Mouse (Mus musculus): ENCODE data around the gene Mypn.

Mypn gene

DNA sequence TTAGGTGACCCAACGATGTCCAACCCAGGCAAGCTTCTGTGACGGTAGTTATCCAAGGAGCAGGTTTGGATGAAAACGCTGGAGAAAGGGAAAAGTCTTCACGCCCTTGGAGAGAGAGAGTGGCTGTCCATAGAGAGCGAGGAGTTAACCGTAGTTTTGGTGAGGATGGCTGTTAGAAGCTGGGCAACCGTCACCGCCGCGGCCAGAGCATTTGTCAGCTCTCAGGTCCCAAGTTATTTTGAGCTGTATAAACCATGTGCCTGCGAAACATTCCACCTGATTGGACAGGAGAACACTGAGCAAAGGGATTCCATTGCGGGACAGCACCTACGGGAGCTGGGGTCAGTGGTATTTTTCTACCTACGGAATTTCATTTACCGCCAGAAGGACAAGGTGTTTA, at the start of gene Mypn:
Gene Mypn (minus strand): TSS at position 225 of the 400 bp plus-strand sequence.
- ATAC-seq (ENCODE audit: insufficient number of reproducible peaks, low FRiP score, low TSS enrichment): no peak

DNA sequence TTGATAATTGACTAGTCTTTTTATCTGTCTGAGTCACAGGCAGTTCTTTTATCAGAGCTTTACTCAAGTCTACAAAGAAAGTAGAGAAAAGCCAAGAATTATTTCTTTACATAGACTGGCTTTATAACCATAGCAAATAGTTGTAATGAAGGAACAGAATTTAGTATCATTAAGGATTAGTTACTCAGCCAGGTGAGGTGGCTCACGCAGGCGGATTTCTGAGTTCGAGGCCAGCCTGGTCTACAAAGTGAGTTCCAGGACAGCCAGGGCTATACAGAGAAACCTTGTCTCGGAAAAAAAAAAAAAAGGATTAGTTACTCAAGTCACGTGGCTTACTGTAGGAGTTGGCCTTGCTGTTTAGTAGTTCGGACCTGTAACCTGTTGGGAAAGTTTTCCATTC, 44.7 kb upstream of the Mypn start:
- no peak for ATAC-seq (ENCODE audit: insufficient number of reproducible peaks, low FRiP score, low TSS enrichment)

DNA sequence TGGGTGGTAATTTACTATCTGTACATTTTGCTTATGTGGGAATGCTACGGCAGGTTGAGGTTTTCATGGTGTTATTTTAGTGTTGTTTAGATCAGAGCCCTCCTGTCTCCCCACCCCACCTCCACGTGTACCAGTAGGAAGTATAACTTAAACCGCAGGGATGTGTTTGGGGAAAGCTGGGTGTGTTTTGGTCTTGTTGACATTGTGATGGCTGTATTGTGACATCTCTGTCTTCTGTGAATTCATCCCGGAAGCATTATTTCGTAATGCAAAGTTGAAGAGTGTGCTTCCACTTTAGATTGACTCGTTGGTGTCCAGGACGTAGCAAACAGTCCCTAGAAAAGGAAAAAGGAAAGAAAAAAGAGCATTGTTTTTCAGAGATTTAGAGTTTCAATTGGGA, 43.7 kb upstream of the Mypn start:
- ATAC-seq (ENCODE audit: insufficient number of reproducible peaks, low FRiP score, low TSS enrichment): no peak

DNA sequence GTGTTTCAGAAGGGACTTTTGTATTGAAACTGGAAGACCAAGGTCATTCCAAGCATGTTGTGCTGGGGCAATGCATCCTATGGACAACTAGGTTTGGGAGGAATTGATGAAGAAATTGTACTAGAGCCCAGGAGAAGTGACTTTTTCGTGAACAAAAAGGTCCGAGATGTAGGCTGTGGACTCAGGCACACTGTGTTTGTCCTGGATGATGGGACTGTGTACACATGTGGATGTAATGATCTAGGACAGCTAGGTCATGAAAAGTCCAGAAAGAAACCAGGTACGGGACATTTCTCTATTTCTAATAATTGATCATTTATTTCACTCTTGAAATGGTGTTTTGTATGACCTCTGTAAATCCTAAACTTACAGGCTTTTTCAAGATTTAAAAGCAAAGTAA, 42.1 kb upstream of the Mypn start:
- no peak for ATAC-seq (ENCODE audit: insufficient number of reproducible peaks, low FRiP score, low TSS enrichment)

DNA sequence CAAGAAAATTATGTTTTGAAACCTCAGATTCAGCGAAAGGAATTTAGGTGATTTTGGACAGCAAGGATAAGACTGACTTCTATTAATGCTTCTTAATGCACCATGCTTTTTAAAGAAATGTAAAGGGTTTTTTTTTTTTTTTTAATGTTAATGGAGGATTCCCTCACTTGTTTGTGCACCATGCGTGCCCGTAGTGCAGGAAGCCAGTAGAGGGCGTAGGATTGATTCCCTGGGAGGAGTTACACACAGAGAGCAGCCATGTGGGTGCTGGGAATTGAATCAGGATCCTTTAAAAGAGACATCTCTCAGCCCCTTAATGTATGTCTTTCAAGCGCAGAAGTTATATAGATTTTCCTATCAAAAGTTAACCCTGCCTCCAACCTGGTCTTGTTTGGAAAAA, 41.0 kb upstream of the Mypn start:
- no peak for ATAC-seq (ENCODE audit: insufficient number of reproducible peaks, low FRiP score, low TSS enrichment)

DNA sequence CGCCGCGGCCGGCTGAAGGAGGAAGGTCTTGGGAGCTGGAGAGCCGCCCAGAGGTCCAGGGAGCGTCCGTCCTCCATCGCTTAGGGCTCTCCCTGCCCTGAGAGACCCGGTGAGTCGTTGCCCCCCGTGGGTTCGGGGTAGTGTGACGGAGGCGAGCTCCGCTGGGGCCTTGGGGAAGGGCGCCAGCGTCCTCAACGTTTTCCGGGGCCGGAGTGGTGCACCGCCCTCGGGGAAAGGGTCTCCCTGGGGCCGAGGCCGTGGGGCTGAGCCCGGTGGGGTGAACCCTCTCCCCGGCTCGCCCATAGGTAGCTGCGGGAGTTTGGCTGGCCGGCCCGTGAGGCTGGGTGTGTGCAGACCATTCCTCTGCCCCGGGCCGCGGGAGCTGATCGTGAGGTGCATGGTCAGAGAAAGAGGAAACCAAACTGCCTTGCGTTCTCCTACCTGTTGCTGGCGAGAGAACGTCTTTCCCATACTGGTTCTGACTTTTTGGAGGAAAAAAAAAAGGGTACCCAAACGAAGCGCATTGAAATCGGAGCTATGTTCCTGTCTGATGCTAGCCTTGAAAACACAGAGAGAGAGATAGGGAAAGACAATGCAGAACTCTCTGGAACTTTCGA, 40.4 kb upstream of the Mypn start:
- peak; percentile 56 for ATAC-seq (ENCODE audit: insufficient number of reproducible peaks, low FRiP score, low TSS enrichment)

DNA sequence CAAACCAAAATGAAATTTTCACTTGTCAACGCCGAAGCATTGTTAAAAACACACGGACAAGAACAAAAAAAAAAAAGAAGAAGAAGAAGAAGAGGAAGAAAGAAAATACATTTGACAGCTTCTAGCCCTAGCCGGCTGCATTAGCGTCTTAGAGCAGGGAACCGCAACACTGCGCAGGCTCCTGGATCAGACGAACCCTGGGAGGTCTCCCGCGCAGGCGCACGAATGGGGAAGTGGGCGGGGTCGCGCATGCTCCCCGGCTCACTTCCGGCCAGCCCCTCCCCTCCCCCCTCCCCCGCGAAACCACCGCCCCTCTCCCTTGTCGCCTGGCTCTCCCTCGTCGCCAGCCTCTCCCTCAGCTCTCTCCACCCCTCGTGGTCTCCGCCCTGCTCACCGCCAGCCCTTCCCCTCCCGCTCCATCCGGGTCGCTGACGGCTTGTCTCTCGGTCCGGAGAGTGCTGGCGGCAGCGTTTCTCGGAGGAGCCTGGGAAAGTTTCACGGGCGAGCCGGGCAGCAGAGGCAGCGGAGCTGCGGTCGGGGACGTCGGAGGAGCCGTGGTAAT, 39.8 kb upstream of the Mypn start, which contains the start of gene Herc4:
Gene Herc4 (plus strand): TSS at position 318 of the 562 bp plus-strand sequence.
- ATAC-seq (ENCODE audit: insufficient number of reproducible peaks, low FRiP score, low TSS enrichment): peak; percentile 98

DNA sequence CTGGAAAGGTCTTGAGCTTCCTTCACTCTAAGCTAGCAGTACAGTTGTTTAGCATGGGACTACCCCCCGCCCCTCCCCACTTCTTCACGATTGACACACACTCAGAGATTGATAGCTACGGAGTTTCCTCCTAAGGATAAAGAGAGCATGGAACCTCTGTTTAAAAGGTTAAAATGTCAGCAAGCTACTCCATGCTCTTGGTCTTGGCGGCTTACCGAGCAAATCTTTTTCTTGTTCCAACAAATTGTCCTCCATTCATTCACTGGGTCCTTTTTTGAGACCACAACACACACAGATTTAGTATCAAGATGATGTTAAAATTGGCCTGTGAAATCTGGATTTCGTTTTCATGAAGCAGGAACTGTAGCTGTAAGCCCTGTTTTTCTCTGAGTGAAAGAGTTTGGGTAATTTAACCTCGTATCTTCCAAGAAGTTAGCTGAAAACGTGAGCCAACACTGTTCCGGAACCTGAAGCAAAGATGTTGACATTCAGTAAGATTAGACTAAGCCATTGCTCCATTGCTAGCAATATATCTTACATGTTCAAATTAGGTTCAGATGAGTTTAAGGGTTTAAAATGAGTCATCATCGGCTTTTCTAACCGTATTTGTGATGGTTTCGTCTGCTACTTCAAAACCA, 39.2 kb upstream of the Mypn start:
- ATAC-seq (ENCODE audit: insufficient number of reproducible peaks, low FRiP score, low TSS enrichment): no peak

DNA sequence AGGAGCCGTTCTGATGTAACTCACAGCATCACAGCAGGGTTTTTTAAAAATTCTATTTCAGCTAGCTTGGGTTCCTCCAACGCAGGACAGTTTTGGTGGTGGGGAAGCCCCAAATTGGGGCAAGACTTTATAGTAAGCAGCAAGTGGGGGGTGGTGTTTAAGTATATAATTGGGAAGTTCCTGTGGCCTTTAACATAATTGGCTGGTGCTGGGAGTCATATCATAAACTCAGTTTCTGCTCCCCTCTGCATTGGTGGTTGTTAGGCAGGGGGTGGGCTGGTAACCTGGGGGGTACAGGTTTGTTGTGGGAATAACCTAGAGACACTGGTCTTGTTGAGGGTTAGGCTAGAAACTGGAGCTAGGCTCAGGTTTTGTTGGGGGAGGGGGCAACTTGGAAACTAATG, 37.1 kb upstream of the Mypn start:
- no peak for ATAC-seq (ENCODE audit: insufficient number of reproducible peaks, low FRiP score, low TSS enrichment)

DNA sequence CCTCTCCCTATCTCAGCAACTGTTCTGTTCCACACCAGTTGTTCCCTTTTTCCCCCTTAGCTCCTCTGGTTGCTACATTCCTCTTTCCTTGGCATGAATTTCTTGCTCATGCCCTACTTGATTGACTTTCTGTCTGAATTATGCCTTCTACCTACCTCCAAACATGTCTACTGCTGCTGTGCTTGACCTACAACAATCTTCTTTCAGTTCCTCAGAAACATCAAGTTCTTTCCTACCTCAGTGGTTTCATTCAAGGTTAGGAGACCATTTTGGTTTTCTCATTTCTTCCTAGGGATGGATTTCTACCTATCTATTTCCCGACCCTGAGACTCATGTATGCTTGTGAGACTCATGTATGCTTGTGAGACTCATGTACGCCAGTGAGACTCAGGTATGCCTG, 36.1 kb upstream of the Mypn start:
- ATAC-seq (ENCODE audit: insufficient number of reproducible peaks, low FRiP score, low TSS enrichment): no peak

DNA sequence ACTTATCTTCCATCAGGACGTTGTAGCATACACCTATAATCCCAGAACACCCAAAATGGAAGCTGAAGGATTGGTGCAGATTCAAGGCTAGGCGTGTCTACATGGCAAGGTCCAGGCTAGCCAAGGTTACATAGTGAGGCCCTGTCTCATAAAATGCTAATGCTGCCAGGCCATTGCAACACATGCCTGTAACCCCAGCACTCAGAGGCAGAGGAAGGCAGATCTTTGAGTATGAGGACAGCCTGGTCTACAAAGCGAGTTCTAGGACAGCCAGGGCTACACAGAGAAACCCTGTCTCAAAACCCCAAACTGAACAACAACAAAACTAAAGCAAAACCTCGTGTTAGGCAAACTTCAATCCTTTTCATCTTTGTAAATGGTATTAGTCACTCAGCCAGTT, 34.3 kb upstream of the Mypn start:
- no peak for ATAC-seq (ENCODE audit: insufficient number of reproducible peaks, low FRiP score, low TSS enrichment)

DNA sequence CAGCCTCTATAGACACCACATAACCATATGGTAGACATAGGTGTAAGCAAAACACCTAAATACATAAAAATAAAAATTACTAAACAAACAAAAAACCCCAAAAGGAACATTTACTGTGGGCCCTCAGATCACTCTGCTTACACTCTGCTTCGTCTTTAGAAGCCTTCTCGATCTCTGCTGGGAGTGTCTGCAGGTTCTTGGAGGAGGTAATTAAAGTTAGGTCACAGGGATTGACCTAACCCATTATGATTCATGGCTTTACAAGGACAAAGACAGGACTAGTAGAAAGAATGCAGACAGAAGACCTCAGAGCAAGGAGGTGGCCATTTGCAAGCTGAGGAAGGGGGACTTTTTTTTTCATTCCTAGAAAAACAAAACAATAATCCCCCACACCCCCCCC, 33.5 kb upstream of the Mypn start:
- ATAC-seq (ENCODE audit: insufficient number of reproducible peaks, low FRiP score, low TSS enrichment): no peak

DNA sequence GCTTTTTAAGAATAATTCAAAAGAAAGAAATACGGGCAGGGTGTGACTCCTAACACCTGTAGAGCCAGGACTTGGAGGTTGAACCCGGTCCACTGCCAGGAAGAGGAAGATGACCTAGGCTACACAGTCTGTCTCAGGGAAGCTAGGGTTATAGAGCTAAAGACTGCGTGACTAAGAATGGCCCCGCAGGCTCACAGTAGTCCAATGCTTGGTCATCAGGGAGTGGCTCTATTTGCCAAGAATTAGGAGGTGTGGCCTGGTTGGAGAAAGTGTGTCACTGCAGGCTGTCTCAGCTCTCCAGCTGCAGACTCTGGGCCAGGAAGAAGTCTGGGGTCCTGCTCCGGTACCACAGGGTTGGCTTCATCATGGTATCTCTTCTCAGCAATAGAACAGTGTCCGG, 32.9 kb upstream of the Mypn start:
- no peak for ATAC-seq (ENCODE audit: insufficient number of reproducible peaks, low FRiP score, low TSS enrichment)

DNA sequence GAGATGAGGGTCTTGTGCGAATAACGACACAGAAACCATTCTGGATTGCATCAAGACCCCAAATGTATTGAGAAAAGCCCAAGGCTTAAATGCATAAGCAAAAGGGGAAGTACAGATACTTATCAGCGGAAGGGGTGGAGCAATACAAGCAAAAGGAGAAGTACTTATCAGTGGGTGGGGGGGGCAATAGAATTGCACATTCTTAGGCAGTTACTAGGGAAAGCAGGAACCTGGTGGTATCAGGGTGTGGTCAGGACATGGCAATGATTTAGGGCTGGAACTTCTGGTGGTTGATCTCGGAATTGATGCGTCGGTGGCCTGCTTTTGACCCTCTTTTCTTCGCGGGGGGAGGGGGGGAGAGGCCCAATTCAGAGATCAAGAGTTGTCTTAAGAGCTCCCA, 32.1 kb upstream of the Mypn start:
- ATAC-seq (ENCODE audit: insufficient number of reproducible peaks, low FRiP score, low TSS enrichment): no peak

DNA sequence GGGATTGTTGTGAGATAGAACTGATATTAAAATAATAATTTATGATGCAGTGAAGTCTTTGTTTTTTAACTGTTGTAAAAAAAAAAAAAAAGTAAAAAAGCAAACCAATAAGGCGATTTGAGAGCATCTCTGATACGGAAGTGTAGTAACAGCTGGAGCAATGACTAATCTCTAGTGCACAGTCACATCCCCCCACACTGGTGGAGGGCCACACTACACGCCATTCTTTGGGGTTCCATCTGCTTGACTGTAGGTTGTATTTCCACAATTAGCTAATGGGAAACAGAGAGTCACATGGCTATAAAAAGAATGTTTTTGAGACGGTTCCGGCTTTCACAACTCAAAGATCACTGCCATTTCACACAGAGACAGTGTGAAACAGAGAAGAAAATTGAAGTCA, 30.4 kb upstream of the Mypn start:
- no peak for ATAC-seq (ENCODE audit: insufficient number of reproducible peaks, low FRiP score, low TSS enrichment)

DNA sequence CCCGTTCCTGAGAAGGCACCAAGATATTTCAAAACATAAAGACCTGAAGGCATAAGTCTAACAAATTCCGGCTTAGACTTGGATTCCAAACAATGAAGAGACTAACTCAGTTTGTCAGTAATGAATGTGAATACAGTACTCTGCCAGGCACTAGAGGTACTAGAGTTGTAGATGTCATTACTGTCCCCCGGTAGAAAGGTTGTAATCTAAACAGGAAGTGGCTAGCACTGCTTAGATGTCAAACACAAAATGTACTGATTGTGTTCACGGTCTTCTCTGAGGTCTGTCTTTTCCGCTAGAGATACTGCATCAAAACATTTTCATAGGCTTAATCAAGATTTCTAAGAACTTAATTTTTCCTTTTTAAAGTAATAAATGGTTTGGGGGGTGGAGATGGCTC, 27.9 kb upstream of the Mypn start:
- ATAC-seq (ENCODE audit: insufficient number of reproducible peaks, low FRiP score, low TSS enrichment): no peak

DNA sequence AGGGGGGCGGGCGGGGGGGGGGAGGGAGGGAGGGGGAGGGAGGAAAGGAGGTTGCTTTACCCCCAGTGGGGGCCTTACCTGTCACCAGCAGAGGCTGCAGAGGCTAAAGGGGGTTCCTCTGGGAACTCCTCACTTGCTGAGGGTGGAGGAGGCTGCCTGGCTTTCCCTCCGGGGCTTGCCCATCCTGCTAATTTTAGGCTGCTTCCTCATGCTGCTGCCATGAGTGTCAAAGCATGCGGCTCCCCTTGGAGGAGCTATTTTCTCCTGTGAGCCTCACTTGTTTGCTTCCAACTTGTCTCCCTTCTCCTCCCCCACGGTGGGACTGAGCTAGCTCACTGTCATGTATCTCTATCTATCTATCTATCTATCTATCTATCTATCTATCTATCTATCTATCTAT, 27.1 kb upstream of the Mypn start:
- ATAC-seq (ENCODE audit: insufficient number of reproducible peaks, low FRiP score, low TSS enrichment): no peak

DNA sequence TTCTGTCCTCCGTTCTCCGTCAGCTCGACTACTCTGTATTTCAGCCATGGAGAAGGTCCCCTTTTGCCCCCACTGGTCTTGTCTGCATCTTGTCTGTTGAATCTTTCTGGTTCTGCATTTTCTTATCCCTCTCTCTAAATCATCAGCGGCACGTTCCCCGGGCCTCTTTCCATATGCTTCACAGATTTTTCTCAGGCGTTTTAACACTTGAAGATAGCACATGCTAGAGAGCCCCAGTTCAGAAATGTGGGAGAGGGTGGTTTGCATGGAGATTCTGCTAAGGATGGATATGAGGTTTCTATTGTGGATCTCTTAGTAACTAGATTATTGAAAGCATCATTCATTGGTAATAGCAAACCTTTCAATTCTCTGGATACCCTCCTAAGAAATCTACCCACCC, 26.5 kb upstream of the Mypn start:
- no peak for ATAC-seq (ENCODE audit: insufficient number of reproducible peaks, low FRiP score, low TSS enrichment)

DNA sequence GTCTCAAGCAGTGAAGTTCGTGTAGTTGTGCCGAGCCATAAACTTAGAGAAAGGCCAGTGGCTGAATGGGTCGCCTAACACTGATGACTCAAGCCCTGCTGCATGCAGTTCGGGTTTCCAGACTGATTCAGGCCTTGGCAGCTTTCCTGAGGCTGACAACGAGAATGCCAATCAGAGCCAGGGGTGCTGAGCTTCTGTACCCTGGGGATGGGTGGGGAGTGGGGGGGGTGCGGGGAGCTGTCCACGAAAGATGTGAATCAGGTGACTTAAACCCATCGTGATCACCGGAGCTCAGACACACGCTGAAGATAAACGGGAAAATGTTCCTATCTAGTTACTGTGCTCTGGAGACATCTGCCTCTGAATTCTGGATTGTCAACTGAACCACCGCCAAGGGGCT, 20.6 kb upstream of the Mypn start:
- ATAC-seq (ENCODE audit: insufficient number of reproducible peaks, low FRiP score, low TSS enrichment): no peak

DNA sequence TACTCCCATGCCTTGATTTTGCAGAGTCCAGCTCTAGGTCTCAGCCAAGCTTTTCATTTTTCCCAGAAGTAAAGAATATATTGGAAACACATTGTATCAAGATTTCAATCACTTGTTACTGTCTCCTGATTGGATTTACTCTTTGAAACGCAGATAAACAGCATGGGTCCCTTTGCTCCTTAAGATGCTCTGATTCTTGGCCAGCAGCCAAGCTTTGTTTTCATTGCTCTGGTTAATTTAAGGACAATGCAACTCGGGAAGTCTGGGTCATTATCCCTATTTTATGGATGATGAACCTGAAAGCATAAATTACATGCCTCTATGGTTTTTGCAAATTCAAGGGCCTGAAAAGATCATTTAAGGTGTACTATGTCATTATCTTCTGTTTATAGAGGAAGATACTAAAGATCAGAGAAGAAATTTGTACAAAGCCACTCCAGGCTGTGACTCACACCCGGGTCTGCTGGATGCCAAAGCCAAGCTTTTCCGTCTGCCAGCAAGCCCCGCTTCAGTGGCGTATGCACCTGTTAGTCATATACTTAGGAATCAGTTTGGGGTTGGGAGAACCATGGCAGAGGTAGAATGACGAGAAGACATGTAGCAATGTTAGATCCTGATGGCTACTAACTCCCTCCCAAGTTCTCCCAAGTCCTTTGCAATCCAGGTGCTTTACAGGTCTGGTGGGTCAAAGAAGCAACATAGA, 17.5 kb upstream of the Mypn start:
- no peak for ATAC-seq (ENCODE audit: insufficient number of reproducible peaks, low FRiP score, low TSS enrichment)

DNA sequence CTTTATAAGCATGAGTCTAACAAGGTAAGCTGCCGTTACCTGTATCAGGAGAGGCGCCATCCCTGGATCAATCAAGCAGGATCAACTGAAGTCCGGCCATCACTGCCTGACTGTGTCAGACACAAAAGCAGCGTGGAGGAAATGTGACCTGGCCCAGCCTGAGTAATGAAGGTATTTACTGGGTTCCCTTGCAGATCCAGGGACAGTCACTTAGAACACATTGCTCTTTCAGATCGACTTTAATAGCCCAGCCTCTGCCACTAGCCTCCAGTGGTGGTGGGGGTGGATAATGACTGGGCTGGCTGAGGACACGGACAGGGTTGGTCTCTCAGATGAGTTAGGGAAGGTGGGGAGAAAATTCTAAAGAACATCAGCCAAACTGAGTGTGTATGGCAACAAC, 5.1 kb upstream of the Mypn start:
- no peak for ATAC-seq (ENCODE audit: insufficient number of reproducible peaks, low FRiP score, low TSS enrichment)

DNA sequence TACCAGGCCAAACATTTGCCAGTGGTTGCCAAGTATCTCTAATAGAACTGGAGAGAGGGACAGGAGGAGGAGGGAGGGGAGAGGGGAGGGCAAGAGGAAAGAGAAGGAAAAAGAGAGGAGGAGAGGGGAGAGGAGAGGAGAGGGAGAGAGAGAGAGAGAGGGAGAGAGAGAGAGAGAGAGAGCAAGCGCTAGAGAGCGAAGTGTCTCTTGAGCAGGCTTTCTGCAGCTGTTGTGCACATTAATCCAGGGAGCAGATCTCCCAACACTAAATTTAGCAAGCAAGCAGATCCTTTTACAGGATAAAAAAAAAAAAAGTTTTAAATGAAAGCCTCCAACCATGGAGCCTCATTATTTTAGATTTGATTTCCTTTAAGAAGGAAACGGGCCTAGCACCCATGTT, 750 bp downstream of the Mypn start:
- no peak for ATAC-seq (ENCODE audit: insufficient number of reproducible peaks, low FRiP score, low TSS enrichment)
